Mouse (Mus musculus): Measurements from ENCODE around the gene Arf5.
A peak's percentile ranks its signal among the peaks of the same experiment; 100 is the strongest.

The Arf5 gene

DNA sequence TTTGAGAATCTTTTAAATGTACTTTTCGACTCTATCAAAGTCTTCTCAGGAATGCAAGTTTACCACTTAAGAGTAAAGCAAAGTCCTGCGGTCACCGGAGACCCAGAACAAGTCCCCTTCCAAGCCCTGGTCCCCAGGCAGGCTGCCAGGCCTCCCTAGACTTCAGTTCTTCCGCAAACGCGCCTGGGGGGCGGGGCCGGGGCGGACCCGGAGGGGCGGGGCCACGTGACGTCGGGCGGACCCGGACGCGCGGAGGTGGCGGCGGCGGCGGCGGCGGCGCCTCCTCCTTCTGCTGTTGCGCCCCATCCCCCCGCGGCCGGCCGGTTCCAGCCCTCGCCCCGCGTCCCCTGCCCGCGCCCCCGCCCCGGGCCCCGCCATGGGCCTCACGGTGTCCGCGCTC lies at the start of gene Arf5:
Gene Arf5, plus strand, starts transcription at position 248 of the 400 bp plus-strand sequence.
- Histone ChIP-seq H3K4me3 (replicated peaks; ENCODE audit: low read length) (peak within 1 kb of the TSS; percentile 94), H3K36me3 (ENCODE audit: insufficient read depth, low read length) (peaks cover 45% of the 10 kb centered on the region), H3K27me3 (ENCODE audit: insufficient read depth, low read length) (no peaks in the 10 kb centered on the region), H3K4me1 (replicated peaks; ENCODE audit: low read depth, low read length) (peaks cover 50% of the 10 kb centered on the region), H3K9me3 (ENCODE audit: low read length) (no peaks in the 10 kb centered on the region)
- TF ChIP-seq NANOG (IDR thresholded peaks at IDR 0.05; ENCODE audit: borderline replicate concordance, low read length) (no peak), POU5F1 (IDR thresholded peaks at IDR 0.05; ENCODE audit: borderline replicate concordance, low read length) (no peak), CTCF (conservative IDR thresholded peaks at IDR 0.05; ENCODE audit: low read length) (no peak)

- no peaks in the 10 kb centered on the region for H3K4me1 ChIP-seq (replicated peaks; ENCODE audit: low read depth, low read length)
- TF ChIP-seq NANOG (IDR thresholded peaks at IDR 0.05; ENCODE audit: borderline replicate concordance, low read length) (no peak), CTCF (conservative IDR thresholded peaks at IDR 0.05; ENCODE audit: low read length) (no peak), POU5F1 (IDR thresholded peaks at IDR 0.05; ENCODE audit: borderline replicate concordance, low read length) (no peak)
- peaks cover 4% of the 10 kb centered on the region; the same call in 1 of the 2 replicates for H3K27me3 ChIP-seq (ENCODE audit: insufficient read depth, low read length)
- no peak overlapping the region for H3K4me3 ChIP-seq (replicated peaks; ENCODE audit: low read length)
- no peaks in the 10 kb centered on the region for H3K36me3 ChIP-seq (ENCODE audit: insufficient read depth, low read length)
- H3K9me3 ChIP-seq (ENCODE audit: low read length): no peaks in the 10 kb centered on the region
Measured at GRCm38 (mm10) chr6:28381983-28382382, 41.4 kb upstream of the Arf5 start.

DNA sequence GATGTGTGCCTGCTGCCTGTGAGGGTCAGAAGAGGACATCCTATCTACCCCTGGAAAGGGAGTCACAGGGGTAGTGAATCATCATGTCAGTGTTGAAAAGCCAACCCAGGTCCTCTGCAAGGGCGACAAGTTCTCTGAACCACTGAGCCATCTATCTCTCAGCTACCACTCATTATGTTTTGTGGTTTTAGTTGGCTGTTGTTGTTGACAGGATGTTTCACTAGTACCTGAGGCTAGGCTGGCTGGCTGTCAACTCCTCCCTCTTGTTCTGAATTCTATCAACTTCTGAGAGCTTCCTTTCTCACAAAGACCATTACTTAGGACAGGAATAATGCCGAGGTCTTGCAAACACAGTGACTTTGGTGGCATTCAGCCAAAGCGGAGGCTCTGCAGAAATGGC lies 38.2 kb upstream of the Arf5 start:
- TF ChIP-seq NANOG (IDR thresholded peaks at IDR 0.05; ENCODE audit: borderline replicate concordance, low read length) (no peak), CTCF (conservative IDR thresholded peaks at IDR 0.05; ENCODE audit: low read length) (no peak), POU5F1 (IDR thresholded peaks at IDR 0.05; ENCODE audit: borderline replicate concordance, low read length) (no peak)
- no peaks in the 10 kb centered on the region for H3K4me1 ChIP-seq (replicated peaks; ENCODE audit: low read depth, low read length)
- no peaks in the 10 kb centered on the region for H3K9me3 ChIP-seq (ENCODE audit: low read length)
- no peak overlapping the region for H3K4me3 ChIP-seq (replicated peaks; ENCODE audit: low read length)
- no peaks in the 10 kb centered on the region for H3K27me3 ChIP-seq (ENCODE audit: insufficient read depth, low read length)
- H3K36me3 ChIP-seq (ENCODE audit: insufficient read depth, low read length): no peaks in the 10 kb centered on the region

DNA sequence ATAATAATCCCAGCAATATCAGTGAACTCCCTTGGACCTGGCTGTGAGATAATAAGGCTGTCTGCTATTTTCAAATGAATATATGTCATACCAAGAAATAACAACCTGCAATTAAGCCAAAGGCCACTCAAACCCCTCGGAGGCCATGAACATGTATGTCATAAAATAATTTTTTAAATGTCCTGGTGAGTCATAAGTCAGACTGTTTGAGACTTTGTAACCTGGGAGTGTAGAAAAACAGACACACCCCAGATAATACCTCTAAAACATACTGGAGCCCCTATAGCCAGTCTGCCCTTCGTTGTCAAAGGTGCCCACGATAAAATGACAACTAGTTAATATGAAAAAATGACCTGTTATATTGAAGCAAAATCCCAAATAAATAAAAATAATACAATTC lies 34.3 kb upstream of the Arf5 start:
- no peaks in the 10 kb centered on the region for H3K9me3 ChIP-seq (ENCODE audit: low read length)
- H3K36me3 ChIP-seq (ENCODE audit: insufficient read depth, low read length): no peaks in the 10 kb centered on the region
- peaks cover 16% of the 10 kb centered on the region for H3K27me3 ChIP-seq (ENCODE audit: insufficient read depth, low read length)
- TF ChIP-seq CTCF (conservative IDR thresholded peaks at IDR 0.05; ENCODE audit: low read length) (no peak), POU5F1 (IDR thresholded peaks at IDR 0.05; ENCODE audit: borderline replicate concordance, low read length) (no peak), NANOG (IDR thresholded peaks at IDR 0.05; ENCODE audit: borderline replicate concordance, low read length) (no peak)
- no peaks in the 10 kb centered on the region for H3K4me1 ChIP-seq (replicated peaks; ENCODE audit: low read depth, low read length)
- no peak overlapping the region for H3K4me3 ChIP-seq (replicated peaks; ENCODE audit: low read length)

- H3K9me3 ChIP-seq (ENCODE audit: low read length): peaks cover 5% of the 10 kb centered on the region; the same call in 1 of the 2 replicates
- peaks cover 79% of the 10 kb centered on the region for H3K27me3 ChIP-seq (ENCODE audit: insufficient read depth, low read length)
- H3K4me3 ChIP-seq (replicated peaks; ENCODE audit: low read length): no peak overlapping the region
- peaks cover 26% of the 10 kb centered on the region for H3K4me1 ChIP-seq (replicated peaks; ENCODE audit: low read depth, low read length)
- no peak for TF ChIP-seq NANOG (IDR thresholded peaks at IDR 0.05; ENCODE audit: borderline replicate concordance, low read length)
- no peak for TF ChIP-seq POU5F1 (IDR thresholded peaks at IDR 0.05; ENCODE audit: borderline replicate concordance, low read length)
- no peak for TF ChIP-seq CTCF (conservative IDR thresholded peaks at IDR 0.05; ENCODE audit: low read length)
- H3K36me3 ChIP-seq (ENCODE audit: insufficient read depth, low read length): no peaks in the 10 kb centered on the region
Measured at GRCm38 (mm10) chr6:28396051-28396852, 27.1 kb upstream of the Arf5 start.

GRCm38 (mm10) chr6:28396853-28397457 lies 26.4 kb upstream of the Arf5 start:
- Histone ChIP-seq H3K27me3 (ENCODE audit: insufficient read depth, low read length) (peaks cover 85% of the 10 kb centered on the region), H3K9me3 (ENCODE audit: low read length) (peaks cover 5% of the 10 kb centered on the region; the same call in 1 of the 2 replicates), H3K4me1 (replicated peaks; ENCODE audit: low read depth, low read length) (peaks cover 26% of the 10 kb centered on the region), H3K4me3 (replicated peaks; ENCODE audit: low read length) (peak overlapping the region; percentile 72), H3K36me3 (ENCODE audit: insufficient read depth, low read length) (no peaks in the 10 kb centered on the region)
- no peak for TF ChIP-seq CTCF (conservative IDR thresholded peaks at IDR 0.05; ENCODE audit: low read length)
- TF ChIP-seq POU5F1 (IDR thresholded peaks at IDR 0.05; ENCODE audit: borderline replicate concordance, low read length): no peak
- TF ChIP-seq NANOG (IDR thresholded peaks at IDR 0.05; ENCODE audit: borderline replicate concordance, low read length): no peak

GRCm38 (mm10) chr6:28397681-28398203 lies 25.6 kb upstream of the Arf5 start, which contains the start of gene Zfp800:
Zfp800 (minus strand) TSS chr6:28398005.
- Histone ChIP-seq H3K27me3 (ENCODE audit: insufficient read depth, low read length) (peaks cover 79% of the 10 kb centered on the region), H3K36me3 (ENCODE audit: insufficient read depth, low read length) (no peaks in the 10 kb centered on the region), H3K4me3 (replicated peaks; ENCODE audit: low read length) (peak within 1 kb of the TSS; percentile 72), H3K4me1 (replicated peaks; ENCODE audit: low read depth, low read length) (peaks cover 28% of the 10 kb centered on the region), H3K9me3 (ENCODE audit: low read length) (peaks cover 5% of the 10 kb centered on the region; the same call in 1 of the 2 replicates)
- TF ChIP-seq NANOG (IDR thresholded peaks at IDR 0.05; ENCODE audit: borderline replicate concordance, low read length): no peak
- no peak for TF ChIP-seq CTCF (conservative IDR thresholded peaks at IDR 0.05; ENCODE audit: low read length)
- no peak for TF ChIP-seq POU5F1 (IDR thresholded peaks at IDR 0.05; ENCODE audit: borderline replicate concordance, low read length)

DNA sequence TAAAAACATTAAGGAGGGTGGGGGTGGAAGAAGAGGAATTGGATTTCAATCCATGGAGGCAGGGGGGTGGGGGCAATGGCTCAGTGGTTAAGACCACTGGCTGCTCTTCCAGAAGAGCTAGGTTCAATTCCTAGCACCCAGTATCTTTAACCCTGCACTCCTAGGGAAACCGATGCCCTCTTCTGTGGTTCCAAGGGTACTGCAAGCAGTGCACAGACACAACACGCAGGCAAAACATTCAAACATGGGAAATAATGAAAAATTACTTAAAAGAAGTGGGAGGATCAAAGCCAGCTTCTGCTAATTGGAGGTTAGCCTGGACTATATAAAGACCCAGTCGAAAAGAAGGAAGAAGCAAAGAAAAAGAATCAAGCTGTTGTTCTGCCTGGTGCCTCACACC lies 24.6 kb upstream of the Arf5 start:
- peaks cover 29% of the 10 kb centered on the region for H3K4me1 ChIP-seq (replicated peaks; ENCODE audit: low read depth, low read length)
- H3K27me3 ChIP-seq (ENCODE audit: insufficient read depth, low read length): peaks cover 74% of the 10 kb centered on the region
- TF ChIP-seq CTCF (conservative IDR thresholded peaks at IDR 0.05; ENCODE audit: low read length): peak; percentile 63
- TF ChIP-seq NANOG (IDR thresholded peaks at IDR 0.05; ENCODE audit: borderline replicate concordance, low read length): no peak
- H3K4me3 ChIP-seq (replicated peaks; ENCODE audit: low read length): no peak overlapping the region
- H3K36me3 ChIP-seq (ENCODE audit: insufficient read depth, low read length): no peaks in the 10 kb centered on the region
- peaks cover 5% of the 10 kb centered on the region; the same call in 1 of the 2 replicates for H3K9me3 ChIP-seq (ENCODE audit: low read length)
